Mouse (Mus musculus): ENCODE data around the gene Fam240a. TPM values are rescaled to one million over a fixed set of nuclear protein-coding genes. Genes with fewer than 3 reads are reported as not detected.

Fam240a gene
- total and polyA plus RNA-seq, 3 experiments: not detected

GRCm38 (mm10) chr9:110893429-110893828 lies 23.2 kb downstream of the Fam240a start:
- Histone ChIP-seq H3K27ac (ENCODE audit: control insufficient read depth, low read depth, low read length) (no peak overlapping the region), H3K27me3 (ENCODE audit: control insufficient read depth in 1 of 2, insufficient read depth in 2 of 2, low read length in 2 of 2) (no peaks in the 10 kb centered on the region), H3K9me3 (replicated peaks; ENCODE audit: insufficient read depth, low read length) (no peaks in the 10 kb centered on the region), H3K79me2 (ENCODE audit: control insufficient read depth, insufficient read depth, low read length, poor library complexity) (no peaks in the 10 kb centered on the region), H3K36me3 (ENCODE audit: control insufficient read depth in 1 of 2, insufficient read depth in 2 of 2, low read length in 2 of 2) (no peaks in the 10 kb centered on the region), H3K4me3 (ENCODE audit: control insufficient read depth in 1 of 2, insufficient read depth in 1 of 2, low read depth in 2 of 2, low read length in 2 of 2) (no peak overlapping the region), H3K4me1 (ENCODE audit: control insufficient read depth in 1 of 2, insufficient read depth in 2 of 2, low read length in 2 of 2) (no peaks in the 10 kb centered on the region), H3K9ac (ENCODE audit: control insufficient read depth, low read depth, low read length, poor library complexity, severe bottlenecking) (no peak overlapping the region)
- DNase-seq (ENCODE audit: low read depth, low spot score): no peak
- TF ChIP-seq POLR2A (IDR thresholded peaks at IDR 0.05; ENCODE audit: control insufficient read depth in 1 of 2, insufficient read depth in 1 of 2, low read depth in 1 of 2, low read length in 2 of 2, poor library complexity in 1 of 2) (no peak), KAT2A (conservative IDR thresholded peaks at IDR 0.05; ENCODE audit: low read depth, low read length) (no peak), RCOR1 (IDR thresholded peaks at IDR 0.05; ENCODE audit: low read depth, low read length) (no peak), NELFE (IDR thresholded peaks at IDR 0.05; ENCODE audit: low read depth, low read length) (no peak), ZC3H11A (IDR thresholded peaks at IDR 0.05; ENCODE audit: low read depth, low read length) (no peak), TBP (IDR thresholded peaks at IDR 0.05; ENCODE audit: low read depth, low read length) (no peak), CTCF (IDR thresholded peaks at IDR 0.05 in 2 of 3, conservative IDR thresholded peaks at IDR 0.05 in 1 of 3; ENCODE audit: control insufficient read depth in 1 of 3, insufficient read depth in 1 of 3, low read depth in 2 of 3, low read length in 3 of 3, poor library complexity in 1 of 3, severe bottlenecking in 1 of 3) (no peak), TAL1 (IDR thresholded peaks at IDR 0.05; ENCODE audit: low read length) (no peak), MYB (IDR thresholded peaks at IDR 0.05; ENCODE audit: low read depth, low read length) (no peak), USF2 (IDR thresholded peaks at IDR 0.05; ENCODE audit: borderline replicate concordance in 1 of 2, insufficient read depth in 1 of 2, low read depth in 1 of 2, low read length in 2 of 2) (no peak), MAFK (IDR thresholded peaks at IDR 0.05; ENCODE audit: borderline replicate concordance, low read depth, low read length) (no peak), MXI1 (IDR thresholded peaks at IDR 0.05; ENCODE audit: low read depth, low read length) (no peak), JUND (IDR thresholded peaks at IDR 0.05; ENCODE audit: low read depth, low read length) (no peak), MAZ (IDR thresholded peaks at IDR 0.05; ENCODE audit: low read depth, low read length) (no peak), POLR2AphosphoS2 (IDR thresholded peaks at IDR 0.05; ENCODE audit: low read length) (no peak), GABPA (IDR thresholded peaks at IDR 0.05; ENCODE audit: low read depth, low read length) (no peak), HCFC1 (IDR thresholded peaks at IDR 0.05; ENCODE audit: low read depth, low read length) (no peak), ZKSCAN1 (IDR thresholded peaks at IDR 0.05; ENCODE audit: low read depth, low read length) (no peak)

DNA sequence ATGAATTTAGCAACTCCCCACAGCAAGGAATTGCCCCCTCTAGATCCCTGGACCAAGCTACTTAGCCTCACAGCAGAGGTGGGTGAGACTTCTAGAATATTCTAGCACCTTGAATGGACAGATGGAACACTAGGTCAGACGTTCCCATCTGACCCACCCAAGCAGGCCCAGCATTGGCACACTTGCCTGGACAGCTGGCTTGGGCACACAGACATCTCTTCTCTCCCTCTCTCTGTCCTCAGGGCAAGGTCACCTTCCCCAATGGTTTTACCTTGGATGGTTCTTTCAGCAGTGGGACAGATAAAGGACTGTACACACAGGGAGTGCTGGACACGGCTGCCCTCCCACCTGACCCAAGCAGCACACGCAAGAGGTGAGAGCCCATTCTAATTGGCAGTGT lies 24.1 kb downstream of the Fam240a start:
- Histone ChIP-seq H3K9me3 (replicated peaks; ENCODE audit: insufficient read depth, low read length) (no peaks in the 10 kb centered on the region), H3K27me3 (ENCODE audit: control insufficient read depth in 1 of 2, insufficient read depth in 2 of 2, low read length in 2 of 2) (no peaks in the 10 kb centered on the region), H3K27ac (ENCODE audit: control insufficient read depth, low read depth, low read length) (no peak overlapping the region), H3K9ac (ENCODE audit: control insufficient read depth, low read depth, low read length, poor library complexity, severe bottlenecking) (no peak overlapping the region), H3K36me3 (ENCODE audit: control insufficient read depth in 1 of 2, insufficient read depth in 2 of 2, low read length in 2 of 2) (no peaks in the 10 kb centered on the region), H3K4me1 (ENCODE audit: control insufficient read depth in 1 of 2, insufficient read depth in 2 of 2, low read length in 2 of 2) (no peaks in the 10 kb centered on the region), H3K79me2 (ENCODE audit: control insufficient read depth, insufficient read depth, low read length, poor library complexity) (no peaks in the 10 kb centered on the region), H3K4me3 (ENCODE audit: control insufficient read depth in 1 of 2, insufficient read depth in 1 of 2, low read depth in 2 of 2, low read length in 2 of 2) (no peak overlapping the region)
- TF ChIP-seq GATA1 (IDR thresholded peaks at IDR 0.05; ENCODE audit: low read depth, low read length) (no peak), MEF2A (IDR thresholded peaks at IDR 0.05; ENCODE audit: extremely low read depth, insufficient replicate concordance, low read depth, low read length, poor library complexity, severe bottlenecking) (no peak), MAFK (IDR thresholded peaks at IDR 0.05; ENCODE audit: borderline replicate concordance, low read depth, low read length) (no peak), MAZ (IDR thresholded peaks at IDR 0.05; ENCODE audit: low read depth, low read length) (no peak), SMC3 (IDR thresholded peaks at IDR 0.05; ENCODE audit: low read depth, low read length) (no peak), MYC (IDR thresholded peaks at IDR 0.05; ENCODE audit: low read depth, low read length) (no peak), KAT2A (conservative IDR thresholded peaks at IDR 0.05; ENCODE audit: low read depth, low read length) (no peak), ZC3H11A (IDR thresholded peaks at IDR 0.05; ENCODE audit: low read depth, low read length) (no peak), USF1 (IDR thresholded peaks at IDR 0.05; ENCODE audit: low read depth, low read length) (no peak), RAD21 (IDR thresholded peaks at IDR 0.05; ENCODE audit: low read depth, low read length) (no peak), USF2 (IDR thresholded peaks at IDR 0.05; ENCODE audit: borderline replicate concordance in 1 of 2, insufficient read depth in 1 of 2, low read depth in 1 of 2, low read length in 2 of 2) (no peak), HCFC1 (IDR thresholded peaks at IDR 0.05; ENCODE audit: low read depth, low read length) (no peak), CHD1 (IDR thresholded peaks at IDR 0.05; ENCODE audit: low read depth, low read length) (no peak), ZNF384 (IDR thresholded peaks at IDR 0.05; ENCODE audit: low read depth, low read length) (no peak), ZKSCAN1 (IDR thresholded peaks at IDR 0.05; ENCODE audit: low read depth, low read length) (no peak), POLR2AphosphoS5 (IDR thresholded peaks at IDR 0.05; ENCODE audit: borderline replicate concordance, low read depth, low read length) (no peak)
- DNase-seq (ENCODE audit: low read depth, low spot score): no peak

All from MEL (cell line).